ENCODE assay signal across 8 mouse cellular contexts in the genomic region with DNA sequence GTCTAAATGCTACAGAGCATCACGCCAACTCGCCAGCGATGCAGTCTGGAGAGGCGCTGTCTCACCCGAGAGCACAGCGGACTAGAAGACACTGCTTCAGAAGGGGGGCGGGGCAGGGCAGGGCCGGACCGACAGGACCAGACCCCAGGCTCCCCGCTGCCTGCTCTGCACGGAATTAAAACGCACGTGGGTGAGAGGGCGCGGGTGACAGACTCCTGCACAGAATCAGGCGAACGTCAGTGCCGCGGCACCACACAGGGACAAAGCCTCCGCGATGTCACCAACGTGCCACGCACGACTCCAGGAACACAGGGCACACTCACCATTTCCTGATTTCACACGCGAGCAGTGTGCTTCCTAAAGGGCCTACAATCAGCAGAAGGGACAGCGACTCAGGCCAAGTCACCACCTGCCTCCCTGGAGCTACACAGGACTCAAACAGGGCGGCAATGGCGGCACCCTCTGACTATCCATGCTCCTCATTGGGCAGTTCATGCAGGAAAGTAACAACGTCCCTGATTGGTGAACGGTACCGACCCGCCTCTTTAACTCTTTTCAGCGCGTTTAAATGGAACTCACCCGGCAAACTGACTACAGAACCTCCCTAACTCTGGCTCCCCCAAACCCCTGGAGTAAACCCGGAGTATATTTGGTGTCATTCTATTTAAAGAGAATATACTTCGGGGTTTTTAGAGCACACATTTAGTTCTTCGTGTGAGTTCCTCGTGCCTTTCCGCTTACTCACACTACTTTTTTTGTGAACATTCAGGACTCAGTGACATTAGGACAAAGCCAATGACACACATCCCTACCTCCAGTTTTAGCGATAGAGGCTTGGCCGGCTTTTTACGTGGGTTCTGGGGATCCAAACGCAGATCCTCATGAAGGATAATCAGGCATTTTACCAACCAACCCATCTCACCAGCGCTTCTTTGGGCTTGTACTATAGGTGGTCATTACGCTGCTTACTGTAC. TPM values are rescaled to one million over a fixed set of nuclear protein-coding genes. Genes with fewer than 3 reads are reported as not detected.
DNase-seq lines count a peak whose midpoint lies in the region; ATAC-seq lines count a peak whose summit lies in the region.

A gene (minus strand): TSS at position 468 of the 974 bp plus-strand sequence.

- peak; percentile 86 for DNase-seq in T-cell, adult 2 months (ENCODE audit: low spot score)
- peak; percentile 82 to 88 for DNase-seq in cerebellum, postnatal 36 days
- DNase-seq in frontal cortex, postnatal 36 days (ENCODE audit: low spot score in 2 of 2) = peak; percentile 84 to 93
- DNase-seq in left cerebral cortex, adult 11 months (ENCODE audit: low spot score) = peak; percentile 82
- peak; percentile 86 to 89 for DNase-seq in lung, postnatal 4 days
- peak; percentile 79 for DNase-seq in retina, postnatal 7 days (ENCODE audit: low read depth, low spot score)
- peak; percentile 57 for DNase-seq in urinary bladder, adult 2 months (ENCODE audit: low spot score)

- no peaks in the 10 kb centered on the region for H3K36me3 ChIP-seq in hindbrain, embryonic 15.5 days

- peak within 1 kb of the TSS; percentile 80 for H3K9ac ChIP-seq in hindbrain, embryonic 15.5 days

- H3K9me3 ChIP-seq in hindbrain, embryonic 15.5 days = no peaks in the 10 kb centered on the region

- H3K4me2 ChIP-seq in hindbrain, embryonic 15.5 days = peak within 1 kb of the TSS; percentile 70

- peak within 1 kb of the TSS; percentile 89 for H3K27ac ChIP-seq in hindbrain, embryonic 15.5 days (replicated peaks)

- WGBS in hindbrain, embryonic 15.5 days = 3% methylated on average over 47 of the region's 47 CpGs

- H3K27me3 ChIP-seq in hindbrain, embryonic 15.5 days = no peaks in the 10 kb centered on the region

- H3K4me1 ChIP-seq in hindbrain, embryonic 15.5 days (replicated peaks) = peaks cover 14% of the 10 kb centered on the region

- peak within 1 kb of the TSS; percentile 81 for H3K4me3 ChIP-seq in hindbrain, embryonic 15.5 days

- peak; percentile 100 for ATAC-seq in hindbrain, embryonic 15.5 days (ENCODE audit: low FRiP score, low read depth)

RNA-seq across cellular contexts. Expression of the gene that starts here (rescaled TPM):
- polyA plus RNA-seq in hindbrain, embryonic 15.5 days (2015; fragmentation: Nextera tagmentation; extraction: Ambion mirVana) = 13.1 and 13.7 TPM in 2 replicates
- 5.2 and 5.4 TPM in 2 replicates for polyA plus RNA-seq in urinary bladder, adult 2 months (2012; rRNA removed)

Comparison
In these comparisons a context has a peak if more than half of its experiments do, and no peak if none do; other contexts are left out.
1. Peak in every context shown above with its lines: DNase-seq, ATAC-seq, H3K4me3 ChIP-seq and H3K27ac ChIP-seq.